ENCODE assay signal across 9 mouse cellular contexts in the genomic region with DNA sequence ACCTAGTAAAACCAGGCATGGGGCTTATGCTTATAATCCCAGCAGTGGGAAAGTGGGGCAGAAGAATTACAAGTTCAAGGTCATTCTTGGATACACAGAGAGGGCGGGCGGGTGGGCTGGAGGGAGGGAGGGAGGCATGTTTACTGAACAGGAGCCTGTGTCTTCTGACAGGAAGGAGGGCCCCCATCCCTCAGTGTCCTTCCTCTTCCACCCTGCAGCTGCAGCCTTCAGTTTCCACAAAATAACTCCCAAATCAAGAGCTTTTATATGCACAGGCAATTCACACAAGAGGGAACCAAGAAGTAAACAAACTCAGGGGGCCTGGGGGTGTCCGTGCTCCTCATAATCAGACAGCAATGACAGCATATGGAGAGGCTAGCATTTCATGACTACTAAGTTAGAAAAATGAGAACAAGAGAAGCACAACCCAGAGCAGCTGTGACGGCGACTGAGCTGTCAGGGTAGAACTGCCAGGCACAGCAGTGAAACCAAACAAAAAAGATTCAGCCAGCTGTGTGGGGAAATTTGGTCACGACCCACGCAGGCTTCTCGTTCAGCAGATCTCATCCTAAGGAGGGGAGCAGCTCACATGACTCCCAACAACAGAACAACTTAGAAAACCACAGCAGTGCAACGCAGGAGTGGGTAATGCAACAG.
DNase-seq lines count a peak whose midpoint lies in the region; ATAC-seq and TF ChIP-seq lines count a peak whose summit lies in the region.
"Had no signal": no experiment of that assay in that cellular context is flagged by ENCODE, and none has a peak within 500 bp of the region (broad histone marks: within the 10 kb centered on the region; RNA-seq: fewer than 3 reads in every experiment).

No protein-coding gene starts in this region.

- H3K36me3 ChIP-seq in hindbrain, postnatal 0 days (ENCODE audit: insufficient read depth, low read length) = no peaks in the 10 kb centered on the region
- no peaks in the 10 kb centered on the region for H3K36me3 ChIP-seq in hindbrain, embryonic 16.5 days (ENCODE audit: control insufficient read depth, insufficient read depth, low read length)
- no peaks in the 10 kb centered on the region for H3K36me3 ChIP-seq in forebrain, embryonic 16.5 days (ENCODE audit: control insufficient read depth, insufficient read depth)
- peaks cover 74% of the 10 kb centered on the region for H3K36me3 ChIP-seq in midbrain, embryonic 10.5 days

- no peak overlapping the region for H3K4me3 ChIP-seq in hindbrain, postnatal 0 days (ENCODE audit: low read length)
- no peak overlapping the region for H3K4me3 ChIP-seq in hindbrain, embryonic 16.5 days (ENCODE audit: low read length)
- no peak overlapping the region for H3K4me3 ChIP-seq in forebrain, embryonic 16.5 days (replicated peaks; ENCODE audit: low read length)
- no peak overlapping the region for H3K4me3 ChIP-seq in midbrain, embryonic 10.5 days
- H3K4me3 ChIP-seq: midbrain, embryonic 12.5 days had no signal

- no peak for TF ChIP-seq CTCF in hindbrain, postnatal 0 days (IDR thresholded peaks at IDR 0.05; ENCODE audit: low read depth)

- WGBS in hindbrain, postnatal 0 days = 58% methylated on average over 9 of the region's 9 CpGs
- 58% methylated on average over 9 of the region's 9 CpGs for WGBS in hindbrain, embryonic 16.5 days
- WGBS in forebrain, embryonic 16.5 days = 64% methylated on average over 9 of the region's 9 CpGs
- 81% methylated on average over 9 of the region's 9 CpGs for WGBS in midbrain, embryonic 10.5 days

- no peaks in the 10 kb centered on the region for H3K27me3 ChIP-seq in hindbrain, postnatal 0 days (ENCODE audit: insufficient read depth, low read length)
- no peaks in the 10 kb centered on the region for H3K27me3 ChIP-seq in hindbrain, embryonic 16.5 days (replicated peaks; ENCODE audit: control insufficient read depth, insufficient read depth, low read length)
- no peaks in the 10 kb centered on the region for H3K27me3 ChIP-seq in forebrain, embryonic 16.5 days (replicated peaks; ENCODE audit: control insufficient read depth, insufficient read depth, low read length)
- H3K27me3 ChIP-seq in midbrain, embryonic 10.5 days (ENCODE audit: low read depth, poor library complexity, severe bottlenecking) = no peaks in the 10 kb centered on the region
- H3K27me3 ChIP-seq: midbrain, embryonic 12.5 days had no signal

- 0 out of 2 replicates have a peak, but pooled peaks have one; percentile 8 for ATAC-seq in hindbrain, postnatal 0 days
- ATAC-seq in hindbrain, embryonic 16.5 days = no peak
- ATAC-seq in forebrain, embryonic 16.5 days = peak; percentile 68

- no peak overlapping the region; the same call in 1 of the 2 replicates for H3K27ac ChIP-seq in hindbrain, postnatal 0 days
- H3K27ac ChIP-seq in hindbrain, embryonic 16.5 days (ENCODE audit: low read depth, low read length) = no peak overlapping the region
- peak overlapping the region; percentile 56 for H3K27ac ChIP-seq in forebrain, embryonic 16.5 days (ENCODE audit: low read length)
- H3K27ac ChIP-seq in midbrain, embryonic 10.5 days (replicated peaks) = no peak overlapping the region
- H3K27ac ChIP-seq: midbrain, embryonic 12.5 days had no signal

- no peak overlapping the region for H3K9ac ChIP-seq in hindbrain, postnatal 0 days (replicated peaks; ENCODE audit: low read length)
- no peak overlapping the region for H3K9ac ChIP-seq in hindbrain, embryonic 16.5 days (ENCODE audit: low read depth, low read length)
- H3K9ac ChIP-seq in forebrain, embryonic 16.5 days (replicated peaks; ENCODE audit: low read depth, low read length) = no peak overlapping the region
- H3K9ac ChIP-seq: midbrain, embryonic 12.5 days had no signal

- intact Hi-C loops in heart, postnatal 36 days (cut with DNase I) = no loop called here

- no peak for DNase-seq in hindbrain, postnatal 0 days (ENCODE audit: low spot score)
- DNase-seq in CD4-positive helper T cell, adult 2 months (ENCODE audit: low read depth, low spot score) = peak; percentile 30
- DNase-seq in right cerebral cortex, postnatal 25 days = peak; percentile 43
- no peak for DNase-seq in midbrain, embryonic 10.5 days (ENCODE audit: low spot score)
- no peak for DNase-seq in cerebellum, postnatal 14 days
- no peak for DNase-seq in heart, postnatal 36 days

- no peak overlapping the region for H3K4me2 ChIP-seq in hindbrain, postnatal 0 days (ENCODE audit: low read depth, low read length)
- H3K4me2 ChIP-seq in hindbrain, embryonic 16.5 days (ENCODE audit: low read length) = no peak overlapping the region
- H3K4me2 ChIP-seq in forebrain, embryonic 16.5 days (ENCODE audit: low read length) = no peak overlapping the region
- H3K4me2 ChIP-seq: midbrain, embryonic 12.5 days had no signal

- peaks cover 6% of the 10 kb centered on the region; the same call in 1 of the 2 replicates for H3K4me1 ChIP-seq in hindbrain, postnatal 0 days (ENCODE audit: insufficient read depth, low read length)
- H3K4me1 ChIP-seq in hindbrain, embryonic 16.5 days (ENCODE audit: control insufficient read depth, insufficient read depth, low read depth, low read length) = peaks cover 4% of the 10 kb centered on the region; the same call in 1 of the 2 replicates
- H3K4me1 ChIP-seq in forebrain, embryonic 16.5 days (replicated peaks; ENCODE audit: control insufficient read depth, insufficient read depth, low read length) = peaks cover 19% of the 10 kb centered on the region
- peaks cover 15% of the 10 kb centered on the region for H3K4me1 ChIP-seq in midbrain, embryonic 10.5 days

- H3K9me3 ChIP-seq in hindbrain, postnatal 0 days (ENCODE audit: low read length) = no peaks in the 10 kb centered on the region
- no peaks in the 10 kb centered on the region for H3K9me3 ChIP-seq in hindbrain, embryonic 16.5 days (ENCODE audit: control insufficient read depth, low read length)
- H3K9me3 ChIP-seq in forebrain, embryonic 16.5 days (ENCODE audit: control insufficient read depth, low read length) = no peaks in the 10 kb centered on the region
- H3K9me3 ChIP-seq in midbrain, embryonic 10.5 days (replicated peaks) = no peaks in the 10 kb centered on the region
- H3K9me3 ChIP-seq: midbrain, embryonic 12.5 days had no signal

Comparison
In these comparisons a context has a peak if more than half of its experiments do, and no peak if none do; other contexts are left out.
1. DNase-seq: peak in CD4-positive helper T cell, adult 2 months (single experiment) and right cerebral cortex, postnatal 25 days (single experiment); none in hindbrain, postnatal 0 days (single experiment), midbrain, embryonic 10.5 days (single experiment), cerebellum, postnatal 14 days (0 of 2) and heart, postnatal 36 days (0 of 2).